ENCODE assay signal across 35 mouse cellular contexts in genomic region chr2:173734426-173734825, GRCm38 (mm10). TPM values are rescaled to one million over a fixed set of nuclear protein-coding genes. Genes with fewer than 3 reads are reported as not detected.
"Had no signal": no experiment of that assay in that cellular context is flagged by ENCODE, and none has a peak within 500 bp of the region (broad histone marks: within the 10 kb centered on the region; RNA-seq: fewer than 3 reads in every experiment).

No protein-coding gene starts in this region.

- DNase-seq: forebrain, postnatal 0 days; gastrocnemius, postnatal 14 days; gastrocnemius, postnatal 36 days; heart, adult 11 months; heart, adult 2 months; heart, postnatal 14 days; heart, postnatal 36 days; kidney, postnatal 14 days; liver; liver, embryonic 13.5 days; liver, postnatal 0 days had no signal

- H3K9ac ChIP-seq: forebrain, postnatal 0 days; heart, embryonic 13.5 days; heart, embryonic 15.5 days; hindbrain, embryonic 12.5 days; hindbrain, embryonic 14.5 days; intestine, embryonic 15.5 days; limb, embryonic 12.5 days; liver, embryonic 13.5 days; liver, embryonic 15.5 days; liver, postnatal 0 days had no signal

- H3K27me3 ChIP-seq: heart, embryonic 13.5 days; heart, embryonic 15.5 days; intestine, embryonic 15.5 days had no signal

- H3K36me3 ChIP-seq: heart, embryonic 15.5 days; hindbrain, embryonic 12.5 days; intestine, embryonic 15.5 days; liver, embryonic 13.5 days; liver, embryonic 15.5 days had no signal

- H3K27ac ChIP-seq: heart, adult 2 months; heart, embryonic 13.5 days; heart, embryonic 15.5 days; hindbrain, embryonic 10.5 days; hindbrain, embryonic 12.5 days; hindbrain, embryonic 14.5 days; intestine, embryonic 15.5 days; layer of hippocampus, adult 2 months; left cerebral cortex, adult 2 months; limb, embryonic 10.5 days; limb, embryonic 12.5 days; liver, embryonic 13.5 days; liver, embryonic 15.5 days had no signal

- H3K4me2 ChIP-seq: heart, embryonic 11.5 days; heart, embryonic 13.5 days; heart, embryonic 15.5 days; hindbrain, embryonic 12.5 days; hindbrain, embryonic 14.5 days; intestine, embryonic 15.5 days; limb, embryonic 12.5 days; liver, embryonic 11.5 days; liver, embryonic 13.5 days; liver, embryonic 15.5 days had no signal

- ATAC-seq: forebrain, postnatal 0 days; hindbrain, embryonic 16.5 days; inflammation-experienced regulatory T-cells, adult 6 months; intestine, embryonic 15.5 days; intestine, postnatal 0 days; liver, postnatal 0 days had no signal

- H3K9me3 ChIP-seq: heart, embryonic 13.5 days; heart, embryonic 15.5 days; hindbrain, embryonic 10.5 days; hindbrain, embryonic 12.5 days; intestine, embryonic 15.5 days; limb, embryonic 10.5 days; limb, embryonic 12.5 days; liver, embryonic 13.5 days; liver, embryonic 15.5 days had no signal

- H3K4me3 ChIP-seq: heart, adult 2 months; heart, embryonic 13.5 days; heart, embryonic 15.5 days; hindbrain, embryonic 10.5 days; hindbrain, embryonic 12.5 days; intestine, embryonic 15.5 days; layer of hippocampus, adult 2 months; left cerebral cortex, adult 2 months; limb, embryonic 10.5 days; limb, embryonic 12.5 days; liver, embryonic 13.5 days; liver, embryonic 15.5 days had no signal

RNA-seq across cellular contexts. Expression of gene 1700010B08Rik, which starts 15.2 kb away (rescaled TPM):
- total RNA-seq: forebrain, postnatal 0 days; gastrocnemius, adult 18-20 months; gastrocnemius, adult 8-10 months; gastrocnemius, postnatal 14 days; gastrocnemius, postnatal 36 days; heart, adult 2 months; heart, postnatal 14 days; heart, postnatal 36 days; layer of hippocampus, adult 2 months; layer of hippocampus, postnatal 10 days; layer of hippocampus, postnatal 25 days; left cerebral cortex, adult 2 months; left cerebral cortex, postnatal 14 days; left cerebral cortex, postnatal 36 days had no signal
- polyA plus RNA-seq: forebrain, postnatal 0 days; heart, embryonic 11.5 days; heart, embryonic 13.5 days; heart, embryonic 15.5 days; heart, postnatal 0 days; hindbrain, embryonic 10.5 days; hindbrain, embryonic 12.5 days; hindbrain, embryonic 14.5 days; hindbrain, embryonic 16.5 days; inflammation-experienced regulatory T-cells, adult 6 months; intestine, embryonic 15.5 days; intestine, postnatal 0 days; limb, embryonic 10.5 days; limb, embryonic 12.5 days; limb, embryonic 14.5 days; liver, embryonic 11.5 days; liver, embryonic 13.5 days; liver, embryonic 15.5 days; liver, postnatal 0 days had no signal
